Mouse (Mus musculus) lung, postnatal 0 days (tissue): ENCODE measurements at regions not wholly inside any gene's neighbourhood (a gene's known extent, or its start where the extent isn't known, plus 50 kb on each side); places are given as distances from the start of the nearest gene placed in this dataset.

ENCODE experiments used
- ATAC-seq: fragments of 200-750 bp; cut with Nextera tagmentation; 2 replicates; pipeline ENCODE4 v1.8.0; 2017; ENCODE audit warnings: moderate library complexity
- DNase-seq: peaks from one replicate; pipeline ENCODE4 v3.0.0-alpha.2; 2016; ENCODE audit warnings: low spot score
- H3K27ac ChIP-seq: fragments of 300-500 bp; sonication (generic); 2 replicates; pipeline ENCODE4 v1.5.1; 2014; ENCODE audit warnings: antibody characterized with exemption, mild to moderate bottlenecking, low read length, mixed read lengths
- H3K27me3 ChIP-seq: fragments of 300-500 bp; sonication (generic); replicated peaks from 2 replicates; pipeline ENCODE4 v1.6.1; 2014; ENCODE audit warnings: low read length, mixed read lengths; ENCODE audit not compliant: insufficient read depth
- H3K36me3 ChIP-seq: fragments of 300-500 bp; sonication (generic); 2 replicates; pipeline ENCODE4 v1.6.1; 2014; ENCODE audit warnings: low read length, mixed read lengths; ENCODE audit not compliant: insufficient read depth
- H3K4me1 ChIP-seq: fragments of 300-500 bp; sonication (generic); 2 replicates; pipeline ENCODE4 v1.6.1; 2014; ENCODE audit warnings: antibody characterized with exemption, low read depth, low read length, mixed read lengths; ENCODE audit not compliant: insufficient read depth
- H3K4me2 ChIP-seq: fragments of 300-500 bp; sonication (generic); replicated peaks from 2 replicates; pipeline ENCODE4 v1.6.1; 2014; ENCODE audit warnings: low read depth, mild to moderate bottlenecking, low read length, moderate library complexity, mixed read lengths
- H3K4me3 ChIP-seq: fragments of 300-500 bp; sonication (generic); 2 replicates; pipeline ENCODE4 v1.5.1; 2014; ENCODE audit warnings: low read depth, low read length
- H3K9ac ChIP-seq: fragments of 300-500 bp; sonication (generic); replicated peaks from 2 replicates; pipeline ENCODE4 v1.6.1; 2014; ENCODE audit warnings: low read depth, mild to moderate bottlenecking
- H3K9me3 ChIP-seq: fragments of 300-500 bp; sonication (generic); 2 replicates; pipeline ENCODE4 v1.6.1; 2016; ENCODE audit warnings: low read length, mixed read lengths
- CTCF ChIP-seq: IDR thresholded peaks from 2 replicates; pipeline ENCODE4 v1.5.1; 2016; ENCODE audit warnings: antibody characterized with exemption, mild to moderate bottlenecking
- EP300 ChIP-seq: IDR thresholded peaks from 2 replicates; pipeline ENCODE4 v1.6.1; 2016; ENCODE audit warnings: antibody characterized with exemption, mild to moderate bottlenecking, control low read depth
- WGBS: fragments of 180-500 bp; shearing (Covaris S2); extraction: QIAGEN DNeasy Blood & Tissue Kit; methylation state at CpG from one replicate; pipeline ENCODE4 v1.1.7; 2014; 5-methylcytosine and 5-hydroxymethylcytosine counted together

DNA sequence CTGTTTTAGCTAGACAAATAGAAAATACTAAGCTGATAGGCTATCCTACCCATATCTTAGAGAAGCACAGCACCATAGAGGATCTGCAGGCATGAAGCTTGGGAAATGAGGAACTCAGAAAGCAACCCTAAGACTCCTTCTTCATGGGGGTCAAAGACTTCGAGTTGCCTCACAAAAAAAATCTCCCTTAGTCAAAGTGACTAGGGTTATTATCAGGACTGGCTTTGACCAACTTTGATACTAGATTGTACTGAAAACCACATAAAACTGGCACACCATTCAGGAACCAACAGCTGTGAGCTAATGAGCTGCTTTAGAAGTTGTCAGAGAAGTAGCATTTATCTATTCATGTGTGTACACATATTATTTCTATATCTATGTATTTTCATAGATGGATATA lies 931.2 kb upstream of the Gm7489 start:
- ATAC-seq (no peak), DNase-seq (no peak)
- Histone ChIP-seq H3K9ac (no peak overlapping the region), H3K27ac (no peak overlapping the region), H3K4me3 (no peak overlapping the region), H3K4me2 (no peak overlapping the region), H3K27me3 (no peaks in the 10 kb centered on the region), H3K9me3 (no peaks in the 10 kb centered on the region), H3K36me3 (no peaks in the 10 kb centered on the region), H3K4me1 (no peaks in the 10 kb centered on the region)
- WGBS: 49% methylated on average over 1 of the region's 1 CpGs
- no peak for TF ChIP-seq EP300
- TF ChIP-seq CTCF: no peak

DNA sequence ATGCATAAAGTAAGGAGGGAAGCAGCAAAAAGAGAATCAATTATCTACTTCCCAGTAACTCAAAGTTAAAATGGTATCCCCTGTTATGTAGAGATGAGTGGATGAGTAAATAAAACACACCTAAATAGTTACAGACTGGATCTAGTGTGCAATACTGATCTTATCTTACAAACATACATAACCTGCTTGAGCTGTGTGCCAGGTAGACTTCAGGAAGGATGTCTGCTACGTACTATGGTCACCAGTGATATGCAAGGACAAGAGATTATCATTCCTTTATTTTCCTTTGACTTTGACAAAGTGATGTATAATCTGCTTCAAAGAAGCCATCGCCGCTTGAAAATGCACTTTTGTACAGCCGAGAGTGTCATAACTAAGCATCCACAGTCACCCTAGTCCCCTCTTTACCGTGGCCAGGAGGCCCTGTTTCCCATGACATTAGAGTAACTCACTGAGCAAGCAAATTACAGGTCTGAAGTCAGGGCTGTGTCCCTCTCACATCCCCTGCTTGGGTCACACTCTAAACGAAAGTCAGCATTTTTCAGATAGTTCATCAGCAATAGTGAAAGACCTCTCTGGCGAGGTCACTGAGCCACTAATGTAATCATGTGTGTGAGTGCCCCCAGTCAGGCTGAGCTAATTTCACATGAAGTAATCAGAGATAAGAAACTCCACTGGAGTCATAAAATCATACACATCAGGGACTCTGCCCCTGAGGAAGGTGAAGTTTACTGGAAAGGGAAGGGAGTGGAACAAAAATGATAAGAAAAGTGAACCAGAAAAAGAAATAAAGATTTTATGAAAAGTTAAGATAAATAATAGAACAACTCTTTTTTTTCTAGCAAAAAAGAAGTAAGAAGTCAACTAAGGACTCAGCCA lies 929.8 kb upstream of the Gm7489 start:
- H3K27me3 ChIP-seq: no peaks in the 10 kb centered on the region
- TF ChIP-seq CTCF: no peak
- H3K4me2 ChIP-seq: no peak overlapping the region
- no peak overlapping the region for H3K9ac ChIP-seq
- no peak overlapping the region for H3K27ac ChIP-seq
- no peaks in the 10 kb centered on the region for H3K9me3 ChIP-seq
- 50% methylated on average over 7 of the region's 7 CpGs for WGBS
- H3K4me1 ChIP-seq: no peaks in the 10 kb centered on the region
- no peaks in the 10 kb centered on the region for H3K36me3 ChIP-seq
- DNase-seq (no peak), ATAC-seq (no peak)
- H3K4me3 ChIP-seq: no peak overlapping the region

- Histone ChIP-seq H3K9me3 (no peaks in the 10 kb centered on the region), H3K27me3 (no peaks in the 10 kb centered on the region), H3K4me3 (no peak overlapping the region), H3K36me3 (no peaks in the 10 kb centered on the region), H3K9ac (no peak overlapping the region), H3K4me1 (no peaks in the 10 kb centered on the region), H3K4me2 (no peak overlapping the region), H3K27ac (no peak overlapping the region)
- ATAC-seq (no peak), DNase-seq (no peak)
- WGBS: 71% methylated on average over 2 of the region's 2 CpGs
- TF ChIP-seq EP300: no peak
- TF ChIP-seq CTCF: no peak
Observed at GRCm38 (mm10) chr15:52959711-52960110, 925.0 kb upstream of the Gm7489 start.

DNA sequence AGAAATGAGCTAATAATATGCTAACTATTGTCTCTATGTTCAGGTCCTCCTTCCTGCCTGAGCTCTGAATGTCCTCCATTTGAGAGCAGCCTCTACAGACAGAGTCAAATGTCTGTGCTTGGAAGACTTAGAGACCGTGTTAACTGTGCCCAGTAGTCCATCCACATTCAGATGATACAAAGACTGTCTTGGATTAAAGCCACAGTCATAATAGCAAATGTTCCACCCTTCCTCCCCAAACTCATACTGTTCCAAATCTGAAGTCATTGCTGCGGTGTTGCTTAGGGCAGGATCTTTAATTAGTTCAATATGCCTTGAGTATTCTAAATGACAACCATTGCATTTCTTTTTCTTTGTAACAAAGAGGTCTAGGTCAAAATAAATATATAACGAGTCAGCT lies 923.2 kb upstream of the Gm7489 start:
- 72% methylated on average over 3 of the region's 3 CpGs for WGBS
- no peak overlapping the region for H3K27ac ChIP-seq
- no peak overlapping the region for H3K4me2 ChIP-seq
- no peaks in the 10 kb centered on the region for H3K4me1 ChIP-seq
- no peak overlapping the region for H3K4me3 ChIP-seq
- ATAC-seq (no peak), DNase-seq (no peak)
- TF ChIP-seq EP300 (no peak), CTCF (no peak)
- no peak overlapping the region for H3K9ac ChIP-seq
- H3K27me3 ChIP-seq: no peaks in the 10 kb centered on the region
- no peaks in the 10 kb centered on the region for H3K36me3 ChIP-seq
- no peaks in the 10 kb centered on the region for H3K9me3 ChIP-seq

DNA sequence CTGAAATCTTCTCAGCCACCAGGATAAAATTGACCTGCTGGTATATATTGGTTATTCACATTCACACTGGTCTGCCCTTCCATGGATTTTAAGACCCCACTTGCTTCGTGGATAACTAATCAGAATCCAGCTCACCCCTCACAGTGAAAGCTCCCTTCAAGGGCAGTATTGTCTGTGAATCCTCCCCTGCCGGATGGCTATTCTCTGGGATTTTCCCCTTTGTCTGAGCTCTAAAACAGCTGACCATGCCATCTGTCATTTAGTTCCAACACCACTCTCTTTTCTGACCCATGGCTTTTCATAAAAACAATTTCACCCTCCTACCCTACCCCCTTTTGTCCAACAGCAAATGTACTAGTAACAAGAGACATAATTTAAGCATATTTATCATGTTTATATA lies 920.8 kb upstream of the Gm7489 start:
- Histone ChIP-seq H3K4me2 (no peak overlapping the region), H3K4me1 (no peaks in the 10 kb centered on the region), H3K4me3 (no peak overlapping the region), H3K9me3 (no peaks in the 10 kb centered on the region), H3K27ac (no peak overlapping the region), H3K27me3 (no peaks in the 10 kb centered on the region), H3K36me3 (no peaks in the 10 kb centered on the region), H3K9ac (no peak overlapping the region)
- 42% methylated on average over 2 of the region's 2 CpGs for WGBS
- peak; percentile 49 for ATAC-seq
- peak; percentile 34 for DNase-seq
- TF ChIP-seq CTCF: no peak
- no peak for TF ChIP-seq EP300

DNA sequence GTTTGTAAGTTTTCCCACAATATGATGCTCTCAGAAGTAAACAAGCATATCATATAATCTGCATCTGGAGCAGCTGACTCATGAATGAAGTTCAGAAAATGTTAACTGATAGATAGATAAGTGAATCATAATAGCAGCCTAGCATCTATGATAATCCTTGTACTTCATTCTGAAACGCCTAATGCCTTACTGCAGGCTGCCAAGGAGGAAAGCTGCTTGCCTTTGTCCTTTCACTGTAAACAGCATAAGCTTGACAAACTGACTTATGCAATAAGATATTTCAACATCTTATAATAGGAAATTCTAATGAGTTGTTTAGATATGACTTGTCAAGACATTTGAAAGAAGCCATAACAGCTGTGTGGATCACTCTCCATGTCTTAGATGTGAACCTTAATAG lies 920.3 kb upstream of the Gm7489 start:
- TF ChIP-seq EP300 (peak; percentile 86), CTCF (no peak)
- Histone ChIP-seq H3K27me3 (no peaks in the 10 kb centered on the region), H3K4me1 (no peaks in the 10 kb centered on the region), H3K4me2 (no peak overlapping the region), H3K4me3 (no peak overlapping the region), H3K9me3 (no peaks in the 10 kb centered on the region), H3K36me3 (no peaks in the 10 kb centered on the region), H3K27ac (no peak overlapping the region), H3K9ac (no peak overlapping the region)
- DNase-seq: peak; percentile 91
- WGBS: 52% methylated on average over 1 of the region's 1 CpGs
- ATAC-seq: peak; percentile 76
